Mouse (Mus musculus) midbrain, embryonic 11.5 days (tissue): ENCODE data around the gene Bean1. TPM values are rescaled to one million over a fixed set of nuclear protein-coding genes. Genes with fewer than 3 reads are reported as not detected.

ENCODE experiments used
- ATAC-seq: fragments of 200-750 bp; cut with Nextera tagmentation; 2 replicates; pipeline ENCODE4 v1.8.0; 2017; ENCODE audit warnings: moderate TSS enrichment, moderate library complexity; ENCODE audit not compliant: low FRiP score
- DNase-seq: peaks from one replicate; pipeline ENCODE4 v3.0.0; 2015; ENCODE audit warnings: low spot score; ENCODE audit errors: missing footprints
- H3K27ac ChIP-seq: fragments of 300-500 bp; sonication (generic); 2 replicates; pipeline ENCODE4 v1.5.1; 2014; ENCODE audit warnings: low read depth, low read length
- H3K27me3 ChIP-seq: fragments of 300-500 bp; sonication (generic); 2 replicates; pipeline ENCODE4 v1.6.1; 2014; ENCODE audit warnings: mild to moderate bottlenecking, low read length, moderate library complexity, mixed read lengths; ENCODE audit not compliant: control insufficient read depth, insufficient read depth
- H3K36me3 ChIP-seq: fragments of 300-500 bp; sonication (generic); 2 replicates; pipeline ENCODE4 v1.6.1; 2014; ENCODE audit warnings: mild to moderate bottlenecking, low read length, moderate library complexity, mixed read lengths; ENCODE audit not compliant: control insufficient read depth, insufficient read depth
- H3K4me1 ChIP-seq: fragments of 300-500 bp; sonication (generic); 2 replicates; pipeline ENCODE4 v1.6.1; 2014; ENCODE audit warnings: low read length; ENCODE audit not compliant: control insufficient read depth, insufficient read depth
- H3K4me2 ChIP-seq: fragments of 300-500 bp; sonication (generic); 2 replicates; pipeline ENCODE4 v1.6.1; 2014; ENCODE audit warnings: mild to moderate bottlenecking, moderate library complexity
- H3K4me3 ChIP-seq: fragments of 300-500 bp; sonication (generic); 2 replicates; pipeline ENCODE4 v1.5.1; 2014; ENCODE audit warnings: low read depth, low read length
- H3K9ac ChIP-seq: fragments of 300-500 bp; sonication (generic); 2 replicates; pipeline ENCODE4 v1.6.1; 2014; ENCODE audit warnings: low read length
- H3K9me3 ChIP-seq: fragments of 300-500 bp; sonication (generic); 2 replicates; pipeline ENCODE4 v1.6.1; 2016; ENCODE audit warnings: low read length; ENCODE audit not compliant: control insufficient read depth
- WGBS: fragments of 180-500 bp; shearing (Covaris S2); extraction: QIAGEN DNeasy Blood & Tissue Kit; methylation state at CpG from one replicate; pipeline ENCODE4 v1.1.7; 2014; 5-methylcytosine and 5-hydroxymethylcytosine counted together
- polyA plus RNA-seq: library from polyadenylated mRNA; unstranded; fragments of >200 nt; fragmentation: Nextera tagmentation; extraction: Ambion mirVana; gene quantifications from 2 replicates; pipeline ENCODE4 v1.2.1, GENCODE M21; 2014

Gene Bean1
- polyA plus RNA-seq, 1 experiment from 2014 or later = 0.66 TPM

GRCm38 (mm10) chr8:104147947-104148346 lies 22.3 kb upstream of the Bean1 start:
- DNase-seq (peak; percentile 64), ATAC-seq (no peak; the same call in 1 of the 2 replicates)
- H3K36me3 ChIP-seq = no peaks in the 10 kb centered on the region
- H3K9me3 ChIP-seq = no peaks in the 10 kb centered on the region
- H3K4me1 ChIP-seq = no peaks in the 10 kb centered on the region
- no peak overlapping the region for H3K4me2 ChIP-seq
- H3K9ac ChIP-seq = no peak overlapping the region
- H3K27ac ChIP-seq = no peak overlapping the region
- no peak overlapping the region for H3K4me3 ChIP-seq
- no peaks in the 10 kb centered on the region for H3K27me3 ChIP-seq
- WGBS = 100% methylated on average over 2 of the region's 2 CpGs

DNA sequence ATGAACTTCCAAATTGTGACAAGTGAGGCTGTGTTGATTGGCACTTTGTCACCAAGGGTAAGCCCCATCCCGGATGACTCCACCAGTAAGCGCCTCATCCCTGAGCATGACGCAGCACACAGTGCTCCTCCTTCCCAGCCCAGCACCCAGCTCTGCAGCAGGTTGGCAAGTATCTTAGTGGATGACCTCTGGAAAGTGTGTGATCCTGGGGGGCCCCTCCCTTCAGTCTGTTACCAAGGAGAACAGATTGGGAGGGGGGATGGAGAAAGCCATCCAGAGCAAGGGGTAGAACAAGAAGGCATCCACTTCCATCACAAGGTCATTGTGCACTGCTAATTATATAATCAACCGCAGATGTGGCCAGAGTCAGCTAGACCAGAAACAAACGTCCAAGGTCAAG lies 9.5 kb upstream of the Bean1 start:
- Histone ChIP-seq H3K9ac (no peak overlapping the region), H3K4me1 (no peaks in the 10 kb centered on the region), H3K27me3 (no peaks in the 10 kb centered on the region), H3K4me3 (no peak overlapping the region), H3K4me2 (no peak overlapping the region), H3K36me3 (no peaks in the 10 kb centered on the region), H3K9me3 (no peaks in the 10 kb centered on the region), H3K27ac (no peak overlapping the region)
- no peak for DNase-seq
- WGBS = 77% methylated on average over 5 of the region's 5 CpGs
- no peak for ATAC-seq

- Histone ChIP-seq H3K4me1 (no peaks in the 10 kb centered on the region; the same call in none of the 2 replicates), H3K27ac (no peak overlapping the region), H3K4me2 (no peak overlapping the region), H3K27me3 (peaks cover 39% of the 10 kb centered on the region), H3K36me3 (no peaks in the 10 kb centered on the region), H3K9ac (no peak overlapping the region), H3K4me3 (no peak overlapping the region), H3K9me3 (no peaks in the 10 kb centered on the region)
- no peak for DNase-seq
- WGBS = 71% methylated on average over 3 of the region's 3 CpGs
- ATAC-seq = no peak
Observed at GRCm38 (mm10) chr8:104169461-104169860, 781 bp upstream of the Bean1 start.

DNA sequence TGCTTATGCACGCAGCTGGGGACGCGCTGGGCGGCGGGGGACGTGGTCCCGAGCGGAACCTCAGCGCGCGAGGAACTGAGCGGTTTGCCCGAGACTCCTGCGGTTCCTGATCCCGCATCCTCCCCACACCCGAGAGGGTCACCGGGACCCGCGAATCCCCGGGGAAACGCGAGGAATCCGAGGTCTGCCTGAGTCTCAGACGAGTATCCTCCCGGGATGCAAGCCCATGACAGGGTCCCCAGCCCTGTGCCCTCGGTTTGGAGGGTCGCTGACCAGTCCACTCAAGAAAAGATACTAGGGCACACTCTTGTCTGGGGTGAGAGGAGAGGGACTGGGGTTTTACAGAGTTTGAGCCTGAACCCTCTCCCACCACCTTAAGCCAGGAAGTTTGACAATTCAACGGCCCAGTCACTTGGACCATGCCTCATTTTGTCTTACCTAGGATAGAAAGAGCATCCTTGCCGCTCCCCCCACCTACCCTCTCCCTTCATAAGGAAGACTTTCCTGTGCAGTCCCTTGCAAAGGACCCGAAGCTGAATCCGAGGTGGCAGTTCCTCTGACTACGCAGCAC lies 893 bp downstream of the Bean1 start:
- no peaks in the 10 kb centered on the region; the same call in none of the 2 replicates for H3K4me1 ChIP-seq
- no peaks in the 10 kb centered on the region for H3K36me3 ChIP-seq
- no peak overlapping the region for H3K27ac ChIP-seq
- H3K27me3 ChIP-seq = peaks cover 39% of the 10 kb centered on the region
- peak overlapping the region; percentile 67 for H3K4me3 ChIP-seq
- 5% methylated on average over 32 of the region's 32 CpGs for WGBS
- no peak; the same call in 1 of the 2 replicates for ATAC-seq
- peak overlapping the region; percentile 96 for H3K4me2 ChIP-seq
- H3K9ac ChIP-seq = peak overlapping the region; percentile 73
- no peaks in the 10 kb centered on the region for H3K9me3 ChIP-seq
- DNase-seq = peak; percentile 93

- no peak overlapping the region for H3K9ac ChIP-seq
- H3K4me1 ChIP-seq = no peaks in the 10 kb centered on the region; the same call in none of the 2 replicates
- H3K27ac ChIP-seq = no peak overlapping the region
- no peak for DNase-seq
- peaks cover 39% of the 10 kb centered on the region for H3K27me3 ChIP-seq
- no peaks in the 10 kb centered on the region for H3K36me3 ChIP-seq
- WGBS = 91% methylated on average over 6 of the region's 6 CpGs
- no peak for ATAC-seq
- no peaks in the 10 kb centered on the region for H3K9me3 ChIP-seq
- H3K4me2 ChIP-seq = no peak overlapping the region
- no peak overlapping the region for H3K4me3 ChIP-seq
Observed at GRCm38 (mm10) chr8:104172420-104172819, 2.2 kb downstream of the Bean1 start.

DNA sequence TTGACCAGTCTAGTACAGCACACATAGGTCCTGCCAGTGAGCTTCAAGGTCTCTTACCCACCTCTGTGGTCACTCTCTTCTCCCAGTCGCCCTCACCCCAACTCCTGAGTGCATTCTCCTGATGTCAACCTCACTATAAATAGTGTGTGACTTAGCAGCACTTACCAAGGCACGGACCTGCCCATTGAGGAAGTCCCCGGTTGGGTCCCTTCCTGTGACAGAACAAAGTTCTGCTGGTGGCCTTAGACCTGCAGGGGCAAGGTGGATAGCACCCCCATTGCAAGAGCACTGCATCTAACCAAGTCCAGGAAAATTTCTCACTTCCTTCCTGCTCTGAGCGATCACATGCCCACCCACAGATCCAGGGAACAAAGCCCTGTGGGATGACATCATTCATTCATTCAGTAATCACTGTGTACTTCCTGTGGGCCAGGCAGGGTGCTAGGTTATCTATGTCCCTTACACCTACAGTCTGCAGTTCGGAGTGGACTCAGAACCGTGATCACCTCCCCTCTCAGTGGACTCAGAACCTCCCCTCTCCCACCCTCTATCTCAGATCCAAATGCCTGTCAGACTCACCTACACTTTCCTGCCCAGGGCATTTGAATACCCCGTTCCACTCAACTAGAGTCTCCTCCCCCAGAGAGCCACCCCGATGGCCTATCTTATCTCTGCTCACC lies 5.7 kb downstream of the Bean1 start:
- ATAC-seq (no peak), DNase-seq (peak; percentile 77)
- Histone ChIP-seq H3K9ac (no peak overlapping the region), H3K27ac (no peak overlapping the region), H3K27me3 (peaks cover 23% of the 10 kb centered on the region), H3K4me2 (no peak overlapping the region), H3K36me3 (no peaks in the 10 kb centered on the region), H3K4me3 (no peak overlapping the region), H3K9me3 (no peaks in the 10 kb centered on the region), H3K4me1 (no peaks in the 10 kb centered on the region; the same call in 1 of the 2 replicates)
- 78% methylated on average over 8 of the region's 8 CpGs for WGBS

DNA sequence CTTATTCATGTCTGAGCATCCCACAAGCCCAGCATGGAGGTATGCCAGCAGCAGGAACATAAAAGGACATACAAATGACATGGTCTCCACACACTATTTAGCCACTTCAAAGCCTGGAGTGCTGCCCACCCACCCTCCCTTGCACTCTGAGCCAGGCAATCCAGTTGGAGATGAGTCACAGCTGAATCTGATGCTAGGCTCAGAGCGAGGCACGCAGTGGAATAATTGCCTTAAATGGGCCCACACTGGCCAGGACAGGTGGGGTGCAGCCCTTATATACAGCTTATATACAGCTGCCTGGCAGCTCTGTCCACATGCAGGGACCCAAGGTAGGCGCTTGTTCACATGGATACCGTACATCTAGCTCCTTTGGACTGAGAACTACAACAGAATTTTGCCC lies 6.8 kb downstream of the Bean1 start:
- H3K9ac ChIP-seq = no peak overlapping the region
- H3K4me1 ChIP-seq = no peaks in the 10 kb centered on the region; the same call in 1 of the 2 replicates
- peaks cover 12% of the 10 kb centered on the region for H3K27me3 ChIP-seq
- no peak for DNase-seq
- ATAC-seq = no peak
- WGBS = 90% methylated on average over 4 of the region's 4 CpGs
- no peak overlapping the region for H3K4me3 ChIP-seq
- no peaks in the 10 kb centered on the region for H3K36me3 ChIP-seq
- H3K9me3 ChIP-seq = no peaks in the 10 kb centered on the region
- H3K4me2 ChIP-seq = no peak overlapping the region
- no peak overlapping the region for H3K27ac ChIP-seq

DNA sequence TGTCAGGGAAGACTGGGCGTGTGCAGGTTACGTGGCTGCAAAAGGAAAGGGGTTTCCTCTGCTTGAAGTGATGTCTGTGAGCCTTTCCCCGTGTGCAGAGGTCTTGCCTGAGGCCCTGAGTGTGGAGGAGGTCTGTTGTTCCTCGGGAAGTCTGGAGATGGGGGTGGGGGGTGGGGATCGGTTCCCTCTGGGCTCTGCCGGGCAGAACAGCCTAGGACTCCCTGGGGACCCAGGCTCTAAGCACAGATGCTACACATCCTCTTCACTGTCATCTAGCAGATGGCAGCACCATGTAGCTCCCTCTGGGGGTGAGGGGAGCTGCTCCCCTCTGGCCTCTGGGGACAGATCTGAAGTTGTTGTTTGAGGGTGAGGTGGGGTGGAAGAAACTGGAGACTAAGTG lies 14.7 kb downstream of the Bean1 start:
- DNase-seq = no peak
- ATAC-seq = no peak
- H3K9me3 ChIP-seq = no peaks in the 10 kb centered on the region
- 33% methylated on average over 6 of the region's 6 CpGs for WGBS
- no peak overlapping the region for H3K9ac ChIP-seq
- H3K4me3 ChIP-seq = no peak overlapping the region
- no peak overlapping the region for H3K27ac ChIP-seq
- H3K4me2 ChIP-seq = no peak overlapping the region
- H3K27me3 ChIP-seq = no peaks in the 10 kb centered on the region
- H3K4me1 ChIP-seq = no peaks in the 10 kb centered on the region
- H3K36me3 ChIP-seq = no peaks in the 10 kb centered on the region

DNA sequence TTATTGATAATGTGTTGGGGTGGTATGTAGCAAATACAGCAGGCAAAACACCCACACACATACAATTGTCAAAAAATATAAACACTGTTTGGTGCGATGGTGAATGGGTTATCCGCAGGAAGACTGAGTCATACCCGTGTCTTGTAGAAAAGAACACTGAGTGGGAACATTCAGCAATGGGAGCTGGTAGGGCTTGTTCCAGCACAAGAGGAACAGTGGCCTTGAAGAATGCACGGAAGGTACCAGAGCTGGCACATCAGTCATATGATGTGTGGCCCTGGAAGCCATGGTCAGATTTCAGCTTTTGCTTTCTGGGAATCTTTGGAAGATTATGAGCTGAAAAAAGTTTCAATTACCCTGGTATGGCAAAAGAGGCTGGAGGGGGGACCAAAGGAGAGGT lies 16.6 kb downstream of the Bean1 start:
- no peak overlapping the region for H3K4me2 ChIP-seq
- H3K9me3 ChIP-seq = no peaks in the 10 kb centered on the region
- H3K9ac ChIP-seq = no peak overlapping the region
- no peak overlapping the region for H3K4me3 ChIP-seq
- no peak for ATAC-seq
- no peak for DNase-seq
- no peaks in the 10 kb centered on the region for H3K27me3 ChIP-seq
- H3K4me1 ChIP-seq = peaks cover 5% of the 10 kb centered on the region; the same call in 1 of the 2 replicates
- 88% methylated on average over 4 of the region's 4 CpGs for WGBS
- no peaks in the 10 kb centered on the region for H3K36me3 ChIP-seq
- H3K27ac ChIP-seq = no peak overlapping the region
